In genomic region chr9:120709146-120709655, GRCm38 (mm10) we compare ENCODE assay signal across 7 mouse cellular contexts.
DNase-seq lines count a peak whose midpoint lies in the region; ATAC-seq and TF ChIP-seq lines count a peak whose summit lies in the region.

No protein-coding gene starts in this region.

- H3K27ac ChIP-seq in kidney, postnatal 0 days: no peak overlapping the region
- H3K27ac ChIP-seq in embryonic facial prominence, embryonic 10.5 days (replicated peaks): peak overlapping the region; percentile 82
- no peak overlapping the region for H3K27ac ChIP-seq in hindbrain, postnatal 0 days
- H3K27ac ChIP-seq in stomach, embryonic 14.5 days (ENCODE audit: low read length): no peak overlapping the region

- no peak overlapping the region for H3K4me3 ChIP-seq in kidney, postnatal 0 days (replicated peaks; ENCODE audit: low read depth, low read length)
- H3K4me3 ChIP-seq in embryonic facial prominence, embryonic 10.5 days: no peak overlapping the region
- H3K4me3 ChIP-seq in hindbrain, postnatal 0 days (ENCODE audit: low read length): no peak overlapping the region
- H3K4me3 ChIP-seq in stomach, embryonic 14.5 days (ENCODE audit: low read depth, low read length): no peak overlapping the region

- H3K9ac ChIP-seq in kidney, postnatal 0 days (ENCODE audit: low read depth, low read length): no peak overlapping the region
- H3K9ac ChIP-seq in hindbrain, postnatal 0 days (replicated peaks; ENCODE audit: low read length): no peak overlapping the region
- no peak overlapping the region for H3K9ac ChIP-seq in stomach, embryonic 14.5 days (replicated peaks; ENCODE audit: low read depth, low read length)

- no peak for ATAC-seq in kidney, postnatal 0 days (replicated peaks; ENCODE audit: low FRiP score, low read depth)
- ATAC-seq in hindbrain, postnatal 0 days: no peak
- ATAC-seq in stomach, embryonic 14.5 days (ENCODE audit: insufficient number of reproducible peaks, insufficient read depth, low FRiP score, low read depth): no peak

- no peak for TF ChIP-seq CTCF in kidney, postnatal 0 days (IDR thresholded peaks at IDR 0.05; ENCODE audit: low read depth)
- TF ChIP-seq CTCF in hindbrain, postnatal 0 days (IDR thresholded peaks at IDR 0.05; ENCODE audit: low read depth): no peak

- 56% methylated on average over 10 of the region's 10 CpGs for WGBS in kidney, postnatal 0 days
- 64% methylated on average over 10 of the region's 10 CpGs for WGBS in embryonic facial prominence, embryonic 10.5 days
- 62% methylated on average over 10 of the region's 10 CpGs for WGBS in hindbrain, postnatal 0 days
- 62% methylated on average over 10 of the region's 10 CpGs for WGBS in stomach, embryonic 14.5 days

- DNase-seq in kidney, postnatal 0 days (ENCODE audit: low spot score): no peak
- no peak for DNase-seq in kidney, postnatal 10 days
- DNase-seq in embryonic facial prominence, embryonic 10.5 days (ENCODE audit: low spot score): no peak
- no peak for DNase-seq in hindbrain, postnatal 0 days (ENCODE audit: low spot score)
- DNase-seq in ovary, postnatal 14 days (ENCODE audit: low spot score): no peak
- DNase-seq in urinary bladder, postnatal 4 days (ENCODE audit: low spot score in 2 of 2): no peak

- H3K4me1 ChIP-seq in kidney, postnatal 0 days (replicated peaks; ENCODE audit: insufficient read depth, low read length): peaks cover 5% of the 10 kb centered on the region
- H3K4me1 ChIP-seq in embryonic facial prominence, embryonic 10.5 days: peaks cover 29% of the 10 kb centered on the region
- H3K4me1 ChIP-seq in hindbrain, postnatal 0 days (ENCODE audit: insufficient read depth, low read length): 0 out of 2 replicates have a peak, but pooled peaks cover 6% of the 10 kb centered on the region
- H3K4me1 ChIP-seq in stomach, embryonic 14.5 days (ENCODE audit: control insufficient read depth, insufficient read depth, low read length): 0 out of 2 replicates have a peak, but pooled peaks cover 3% of the 10 kb centered on the region

- peak overlapping the region; percentile 38; the same call in 1 of the 2 replicates for H3K4me2 ChIP-seq in kidney, postnatal 0 days (ENCODE audit: low read length)
- H3K4me2 ChIP-seq in hindbrain, postnatal 0 days (ENCODE audit: low read depth, low read length): peak overlapping the region; percentile 43
- H3K4me2 ChIP-seq in stomach, embryonic 14.5 days (replicated peaks; ENCODE audit: low read depth, low read length): 0 out of 2 replicates have a peak overlapping the region, but pooled peaks have one; percentile 10

- H3K9me3 ChIP-seq in kidney, postnatal 0 days (replicated peaks; ENCODE audit: low read length): no peaks in the 10 kb centered on the region
- H3K9me3 ChIP-seq in embryonic facial prominence, embryonic 10.5 days: peaks cover 9% of the 10 kb centered on the region; the same call in 1 of the 2 replicates
- no peaks in the 10 kb centered on the region for H3K9me3 ChIP-seq in hindbrain, postnatal 0 days (ENCODE audit: low read length)
- H3K9me3 ChIP-seq in stomach, embryonic 14.5 days (ENCODE audit: control insufficient read depth, low read depth, low read length): peaks cover 4% of the 10 kb centered on the region

- H3K27me3 ChIP-seq in kidney, postnatal 0 days (ENCODE audit: insufficient read depth, low read length): no peaks in the 10 kb centered on the region
- no peaks in the 10 kb centered on the region; the same call in 1 of the 2 replicates for H3K27me3 ChIP-seq in embryonic facial prominence, embryonic 10.5 days (replicated peaks; ENCODE audit: low read depth, poor library complexity, severe bottlenecking)
- no peaks in the 10 kb centered on the region for H3K27me3 ChIP-seq in hindbrain, postnatal 0 days (ENCODE audit: insufficient read depth, low read length)
- H3K27me3 ChIP-seq in stomach, embryonic 14.5 days (ENCODE audit: control insufficient read depth, insufficient read depth, low read length): no peaks in the 10 kb centered on the region

- no peaks in the 10 kb centered on the region for H3K36me3 ChIP-seq in kidney, postnatal 0 days (ENCODE audit: insufficient read depth, low read length)
- H3K36me3 ChIP-seq in embryonic facial prominence, embryonic 10.5 days (replicated peaks): no peaks in the 10 kb centered on the region
- H3K36me3 ChIP-seq in hindbrain, postnatal 0 days (ENCODE audit: insufficient read depth, low read length): no peaks in the 10 kb centered on the region
- H3K36me3 ChIP-seq in stomach, embryonic 14.5 days (ENCODE audit: control insufficient read depth, insufficient read depth, low read length): no peaks in the 10 kb centered on the region
